Mouse (Mus musculus) lung, adult 2 months (tissue): ENCODE measurements at regions not wholly inside any gene's neighbourhood (a gene's known extent, or its start where the extent isn't known, plus 50 kb on each side); places are given as distances from the start of the nearest gene placed in this dataset.

Experiments
- CTCF ChIP-seq: fragments of 200-500 bp; IDR thresholded peaks from 2 replicates; pipeline ENCODE4 v1.5.1; 2011; ENCODE audit warnings: mild to moderate bottlenecking, low read length, control low read depth; ENCODE audit not compliant: insufficient read depth
- POLR2A ChIP-seq: fragments of 200-500 bp; IDR thresholded peaks from 2 replicates; pipeline ENCODE4 v1.6.1; 2011; ENCODE audit warnings: low read depth, mild to moderate bottlenecking, control low read depth, low read length, borderline replicate concordance; ENCODE audit errors: extremely low read depth

- no peak for TF ChIP-seq POLR2A
- no peak for TF ChIP-seq CTCF
Observed at GRCm38 (mm10) chr16:23686783-23687182, 166.2 kb upstream of the Masp1 start.
